Mouse (Mus musculus): ENCODE measurements around the gene Gab1. TPM values are rescaled to one million over a fixed set of nuclear protein-coding genes. Genes with fewer than 3 reads are reported as not detected.

Gene Gab1
- total RNA-seq, 2 experiments from 2014 or later: 52.2 to 58.7 TPM

DNA sequence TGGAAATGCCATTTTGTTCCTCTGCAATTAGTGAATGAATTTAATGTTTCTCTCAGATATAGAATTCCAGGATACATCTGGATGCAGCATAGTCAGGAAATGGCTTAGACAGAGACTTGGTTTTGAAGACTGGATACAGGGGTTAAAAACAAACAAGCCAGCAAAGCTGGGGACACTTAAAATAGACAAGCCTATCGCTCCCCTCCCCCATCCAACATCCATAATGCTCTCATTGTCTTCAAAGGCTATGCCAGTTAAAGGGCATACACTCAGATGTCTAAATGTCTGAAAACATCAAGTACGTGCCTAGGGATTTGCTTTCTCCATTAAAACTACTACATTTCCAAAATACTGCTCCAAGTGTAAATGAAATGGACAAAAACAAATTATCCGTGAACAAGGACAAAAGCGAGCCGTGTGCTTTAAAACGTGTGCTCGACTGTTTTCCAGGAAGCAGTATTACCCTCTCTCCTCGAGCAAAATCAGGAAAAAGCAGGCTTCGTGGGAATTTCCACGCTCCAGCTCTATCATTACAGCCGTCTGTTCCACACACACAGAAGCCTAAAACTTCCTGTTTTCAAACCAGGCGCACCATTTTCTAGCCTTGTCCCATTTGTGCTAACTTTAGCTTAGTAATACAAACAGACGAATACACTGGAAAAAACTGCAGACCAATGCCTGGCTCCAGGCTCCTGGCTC lies 72.4 kb downstream of the Gab1 start:
- DNase-seq: no peak

DNA sequence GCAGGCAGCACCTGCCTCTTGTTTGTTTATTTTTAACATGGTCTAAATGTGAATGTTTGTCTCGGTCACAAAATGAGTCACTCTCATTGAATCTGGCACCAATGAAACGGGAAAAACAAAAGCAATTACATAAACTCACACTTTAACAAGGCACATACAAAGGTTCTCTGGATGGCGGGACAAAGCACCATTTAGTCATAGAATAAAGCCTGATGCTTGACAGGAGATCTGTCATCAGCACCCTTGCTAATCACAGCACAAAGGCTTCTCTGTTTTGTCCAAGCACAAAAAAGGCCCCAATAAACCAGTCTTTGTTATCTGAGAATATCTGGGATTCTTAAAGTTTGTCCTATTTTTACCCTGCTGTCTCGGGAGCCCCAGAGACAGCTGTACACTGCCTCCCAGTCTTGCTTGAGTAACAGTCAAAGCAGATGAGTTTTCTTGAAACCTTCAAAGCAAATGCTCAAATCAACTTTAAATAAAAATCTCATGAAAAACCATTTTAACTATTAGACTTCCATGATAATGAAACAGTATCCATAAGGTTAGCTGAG lies 76.2 kb downstream of the Gab1 start:
- DNase-seq: no peak

DNA sequence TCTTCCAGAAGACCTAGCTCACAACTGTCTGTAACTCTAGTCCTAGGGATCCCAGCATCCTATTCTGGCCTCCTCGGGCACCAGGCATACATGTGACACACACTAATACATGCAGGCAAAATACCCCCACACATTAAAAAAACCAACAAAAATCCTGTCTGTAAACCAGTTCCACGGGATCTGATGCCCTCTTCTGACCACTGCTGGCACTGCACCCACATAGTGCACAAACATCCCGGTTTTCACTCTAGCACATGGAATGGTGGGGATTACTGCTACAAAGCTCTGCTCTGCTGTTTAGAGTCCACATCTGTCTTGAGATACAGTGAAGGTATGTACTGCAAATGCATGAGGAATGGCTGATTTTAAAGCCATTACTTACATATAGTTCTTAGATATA lies 81.5 kb downstream of the Gab1 start:
- DNase-seq: no peak

DNA sequence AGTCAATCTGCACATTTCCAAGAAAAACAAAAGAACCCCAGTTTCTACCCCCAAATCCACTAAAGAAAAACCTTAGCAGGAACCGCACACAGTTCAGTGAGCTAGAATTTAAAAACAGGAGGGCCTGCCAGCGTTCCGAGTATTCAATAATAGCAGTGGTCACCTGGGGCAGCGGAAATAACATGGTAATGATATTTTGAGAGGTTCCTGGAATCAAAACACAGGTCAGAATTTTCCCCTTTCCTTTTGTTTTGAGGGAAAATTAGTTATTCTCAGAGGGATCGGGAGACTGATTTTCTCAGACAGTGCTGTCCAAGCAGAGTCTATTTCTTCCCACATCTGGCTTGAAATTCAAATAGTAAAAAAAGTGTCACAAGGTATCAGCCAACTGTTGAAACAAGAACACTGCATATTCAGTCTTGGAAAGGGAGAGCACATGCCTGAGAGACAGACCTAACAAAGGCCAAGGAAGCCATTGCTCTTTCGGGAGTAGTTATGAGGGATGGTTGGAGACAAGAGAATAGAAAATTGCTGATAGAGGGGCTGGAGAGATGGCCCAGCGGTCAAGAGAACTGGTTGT lies 82.0 kb downstream of the Gab1 start:
- no peak for DNase-seq

DNA sequence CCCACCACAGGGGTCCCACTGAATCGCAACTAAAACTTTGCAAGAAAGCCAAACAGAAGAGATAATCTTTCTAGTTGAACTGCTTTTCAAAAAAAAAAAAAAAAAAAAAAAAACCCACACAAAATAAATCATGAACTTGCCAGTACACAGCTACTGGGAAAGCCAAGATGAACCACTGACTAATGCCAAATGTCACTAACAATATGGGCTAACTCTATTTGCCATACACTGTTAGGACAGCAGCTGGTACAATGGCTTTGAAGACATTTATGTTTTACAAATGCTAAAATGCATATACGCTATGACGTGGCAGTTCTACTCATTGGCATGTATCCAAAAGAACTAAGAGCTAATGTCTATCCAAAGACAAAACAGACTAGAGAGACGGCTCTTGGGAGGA lies 84.2 kb downstream of the Gab1 start:
- no peak for DNase-seq

DNA sequence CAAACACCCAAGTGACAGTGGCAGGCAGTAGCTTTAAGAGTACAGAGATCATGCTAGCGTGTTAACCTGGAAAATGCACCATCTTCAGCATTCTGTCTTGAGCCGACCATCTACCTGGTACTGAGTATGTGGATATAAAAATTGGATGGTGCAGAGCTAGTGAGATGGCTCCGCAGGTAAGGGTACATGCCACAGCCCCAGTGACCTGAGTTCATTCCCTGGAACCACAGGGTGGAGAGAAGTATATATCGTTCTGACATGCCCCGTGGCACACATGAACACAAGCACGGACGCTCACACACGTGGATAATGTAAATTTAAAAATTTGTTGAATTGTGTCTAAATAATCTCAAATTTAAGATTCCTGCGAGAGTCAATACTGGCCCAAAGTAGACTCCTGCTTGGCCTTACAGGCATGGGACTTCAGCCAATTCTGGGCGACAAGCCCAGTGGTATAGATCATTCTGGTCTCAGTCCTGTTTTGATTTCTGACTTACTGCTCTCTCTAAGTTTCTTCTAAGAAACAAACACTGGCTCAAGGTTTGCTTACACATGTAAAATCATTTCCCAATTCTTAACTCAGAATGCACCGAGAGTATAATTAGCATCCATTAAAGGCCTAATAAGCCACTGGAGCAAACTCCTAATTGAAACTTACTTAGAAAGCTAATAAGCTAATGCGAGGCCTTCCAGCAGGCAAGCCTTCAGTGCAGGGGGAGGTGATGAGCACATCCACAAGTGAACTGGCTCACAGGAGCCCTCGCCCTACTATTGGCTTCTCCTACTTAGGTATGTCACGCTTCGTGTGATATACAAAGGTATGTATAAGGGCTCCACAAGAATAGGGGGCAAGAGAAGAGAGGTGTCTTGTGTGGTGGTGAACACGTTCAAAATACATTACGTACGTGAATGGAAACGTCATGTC lies 85.5 kb downstream of the Gab1 start:
- no peak for DNase-seq

DNA sequence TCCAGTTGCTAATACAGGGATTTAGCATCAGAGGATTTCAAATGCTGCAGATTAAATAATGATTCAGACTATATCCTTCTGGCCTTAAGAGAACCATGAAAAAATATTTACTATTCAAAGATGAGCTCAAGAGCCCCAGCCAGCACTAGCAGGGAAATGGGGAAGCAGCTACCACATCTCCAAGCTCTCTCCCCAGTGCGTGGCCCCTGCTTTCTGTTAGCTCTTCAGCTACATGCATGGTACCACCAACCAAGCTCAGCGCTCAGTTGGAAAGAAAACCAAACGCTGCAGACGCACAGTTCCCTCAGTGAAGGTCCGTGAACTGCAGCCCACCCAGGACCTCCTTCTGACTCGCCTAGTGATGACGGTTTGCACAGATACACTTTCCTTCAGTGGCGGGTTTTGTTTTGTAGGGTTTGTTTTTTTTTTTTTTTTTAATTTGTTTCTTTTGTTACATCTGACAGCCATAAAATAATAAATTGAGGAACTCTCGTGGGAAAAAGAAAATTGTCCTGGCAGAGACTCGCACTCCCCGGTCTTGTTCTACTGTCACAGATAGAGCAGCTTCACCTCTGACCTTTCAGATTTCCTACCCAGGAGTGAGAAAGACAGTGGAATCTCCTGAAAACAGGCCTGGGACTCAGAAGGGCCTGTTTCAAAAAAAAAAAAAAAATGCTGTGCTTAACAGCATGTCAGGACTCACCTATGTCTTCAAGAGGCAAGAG lies 86.4 kb downstream of the Gab1 start:
- no peak for DNase-seq

DNA sequence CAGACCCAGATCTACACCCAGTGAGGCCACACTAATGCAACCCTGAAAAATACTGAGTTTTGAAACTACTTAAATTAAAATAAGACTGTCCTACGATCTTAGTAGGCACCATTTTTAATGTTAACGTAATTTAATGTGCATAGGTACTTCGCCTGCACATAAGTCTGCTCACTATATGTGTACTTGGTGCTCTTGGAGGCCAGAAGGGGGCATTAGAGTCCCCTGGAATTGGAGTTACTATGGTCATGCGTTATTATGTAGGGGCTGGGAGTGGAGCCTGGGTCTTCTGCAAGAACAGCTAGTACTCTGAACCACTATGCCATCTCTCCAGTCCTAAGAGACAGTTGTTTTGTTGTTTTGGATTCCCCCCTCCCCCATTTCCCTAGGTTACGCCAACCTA lies 88.1 kb downstream of the Gab1 start:
- DNase-seq: no peak

DNA sequence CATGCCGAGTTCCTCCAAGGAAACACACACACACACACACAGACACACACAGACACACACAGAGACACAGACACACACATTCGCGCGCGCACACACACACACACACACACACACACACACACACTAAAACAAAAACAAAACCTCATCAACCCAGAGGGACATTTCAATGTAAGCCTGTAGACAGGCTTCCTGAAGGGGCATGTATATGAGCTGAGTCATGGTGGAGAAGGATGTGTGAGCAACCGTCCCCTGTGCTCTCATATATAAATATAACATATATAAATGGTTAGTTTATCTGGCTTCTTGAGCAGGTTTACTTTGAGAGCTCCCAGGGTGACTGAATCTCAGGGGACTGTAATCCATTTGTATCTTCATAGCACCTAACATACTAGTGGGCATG lies 91.0 kb downstream of the Gab1 start:
- no peak for DNase-seq

DNA sequence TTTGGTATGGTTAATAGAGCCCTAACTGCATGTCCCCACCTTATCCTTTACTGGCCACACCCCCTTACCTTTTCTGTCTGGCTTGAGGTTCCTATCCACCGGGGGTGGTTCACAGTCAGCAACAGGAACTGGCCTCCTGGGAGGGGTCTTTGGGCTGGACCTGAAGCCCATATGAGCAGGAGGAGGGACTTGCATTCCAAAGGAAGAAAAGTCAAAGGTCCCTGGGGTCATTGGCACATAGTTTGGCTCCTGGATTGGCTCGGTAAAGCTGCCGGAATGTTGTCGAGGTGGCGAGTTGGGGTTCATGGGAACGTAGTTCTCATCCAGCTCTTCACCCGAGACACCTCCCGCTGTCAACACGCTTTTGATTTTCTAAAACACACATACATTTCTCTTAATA lies 95.8 kb downstream of the Gab1 start:
- DNase-seq: no peak

DNA sequence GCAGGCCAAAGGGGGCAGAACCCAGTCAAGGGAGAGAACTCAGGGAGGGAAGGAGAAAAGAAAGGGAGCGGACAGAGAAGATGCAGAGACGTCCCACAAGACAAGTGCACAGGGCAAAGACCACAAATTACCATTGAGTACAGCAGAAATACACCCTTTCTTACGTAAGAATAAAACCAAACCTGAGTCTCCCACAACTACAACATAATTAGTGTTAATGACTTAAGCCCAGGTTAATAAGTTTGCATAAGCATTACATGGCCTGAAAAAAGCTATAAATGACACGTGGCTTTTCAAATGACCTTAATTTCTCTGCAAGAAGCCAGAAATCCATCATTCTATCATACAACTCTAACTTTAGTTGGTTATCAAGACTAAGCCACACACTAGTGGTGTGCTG lies 97.0 kb downstream of the Gab1 start:
- no peak for DNase-seq

DNA sequence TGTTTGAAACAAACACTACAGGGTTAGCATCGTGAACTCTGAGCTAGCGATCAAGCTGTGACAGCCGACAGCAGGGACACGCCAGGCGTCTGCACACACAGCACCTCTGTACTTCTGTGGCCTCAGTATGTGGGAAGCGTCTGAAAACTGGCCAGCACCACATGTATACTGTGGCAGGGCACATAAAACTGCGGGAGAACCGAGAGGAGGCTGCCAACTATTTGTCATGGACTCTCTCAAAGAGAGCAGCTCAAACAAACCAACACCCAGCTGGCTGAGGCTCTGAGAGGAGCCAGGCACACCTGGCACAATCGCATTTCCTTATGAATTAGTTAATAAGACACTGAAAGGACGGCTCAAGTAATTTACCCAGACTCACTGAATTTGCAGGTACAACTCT lies 99.0 kb downstream of the Gab1 start:
- DNase-seq: no peak

DNA sequence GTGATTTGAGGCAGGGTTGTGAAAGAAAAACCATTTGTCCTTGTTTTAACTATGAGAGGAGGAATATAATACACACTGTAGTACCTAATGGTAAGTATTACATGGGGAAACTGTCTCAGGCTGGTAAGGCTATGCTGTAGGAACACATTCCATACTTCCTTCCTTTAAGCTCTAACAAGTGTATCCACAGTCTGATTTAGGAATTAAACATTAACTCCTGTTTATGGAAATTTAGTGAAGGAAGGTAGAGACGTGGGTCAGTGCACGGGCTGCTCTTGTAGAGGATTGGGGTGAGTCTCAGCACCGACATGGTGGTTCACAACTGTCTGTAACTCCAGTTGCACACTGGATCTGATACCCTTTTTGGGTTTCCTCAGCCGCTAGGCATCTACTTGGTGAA lies 100.0 kb downstream of the Gab1 start:
- no peak for DNase-seq

DNA sequence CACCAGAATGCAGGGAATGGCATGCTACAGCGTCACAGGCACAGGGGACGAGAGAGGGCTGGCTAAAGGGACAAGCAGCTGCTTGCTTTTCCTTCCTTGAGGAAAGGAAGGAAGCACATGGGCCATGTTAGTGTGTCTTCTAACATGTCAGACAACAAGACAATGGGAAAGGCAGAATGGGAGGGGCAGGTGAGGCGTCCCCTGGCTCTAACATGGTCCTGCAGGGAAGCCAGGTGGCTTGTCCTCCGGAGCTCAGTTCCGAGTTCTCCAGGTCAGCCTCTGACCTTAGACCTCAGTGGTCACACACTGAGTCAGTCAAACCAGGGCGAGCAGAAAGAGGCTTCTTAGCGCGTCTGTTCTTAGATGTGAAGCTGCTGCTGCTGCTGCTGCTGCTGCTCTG lies 103.9 kb downstream of the Gab1 start:
- no peak for DNase-seq

DNA sequence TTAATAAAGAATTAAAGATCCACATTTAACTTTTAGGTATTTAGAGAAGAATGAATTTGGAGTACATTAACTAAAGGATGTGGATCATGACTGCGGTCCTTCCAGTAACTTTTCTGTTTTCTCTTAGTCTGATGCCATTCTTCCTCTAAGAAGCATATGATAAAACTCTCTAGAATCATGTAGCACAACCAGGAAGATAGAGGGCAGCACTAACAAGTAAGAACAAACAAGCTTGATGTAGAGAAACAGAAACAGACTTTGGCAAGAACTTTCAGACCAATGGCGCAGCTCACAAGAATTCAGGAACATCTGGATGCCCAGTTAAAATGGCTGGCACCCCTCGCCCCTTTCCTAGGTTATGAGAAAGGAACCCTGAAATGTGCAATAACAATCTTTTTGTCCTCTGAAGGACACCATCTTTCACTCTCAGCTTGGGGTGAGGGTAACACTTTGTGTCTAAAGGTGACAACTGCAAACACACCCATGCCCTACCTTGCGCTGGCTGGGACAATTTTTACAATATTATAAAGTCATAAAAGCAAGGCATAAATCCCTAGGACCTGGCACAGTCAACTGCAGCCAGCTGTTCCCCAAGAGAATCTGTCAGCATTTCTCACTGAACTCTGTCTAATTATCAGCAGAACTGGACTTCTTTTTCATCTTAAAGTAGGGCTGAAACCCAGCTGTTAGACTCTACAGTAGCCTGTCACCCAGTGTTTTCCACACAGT lies 107.4 kb downstream of the Gab1 start:
- DNase-seq: no peak

DNA sequence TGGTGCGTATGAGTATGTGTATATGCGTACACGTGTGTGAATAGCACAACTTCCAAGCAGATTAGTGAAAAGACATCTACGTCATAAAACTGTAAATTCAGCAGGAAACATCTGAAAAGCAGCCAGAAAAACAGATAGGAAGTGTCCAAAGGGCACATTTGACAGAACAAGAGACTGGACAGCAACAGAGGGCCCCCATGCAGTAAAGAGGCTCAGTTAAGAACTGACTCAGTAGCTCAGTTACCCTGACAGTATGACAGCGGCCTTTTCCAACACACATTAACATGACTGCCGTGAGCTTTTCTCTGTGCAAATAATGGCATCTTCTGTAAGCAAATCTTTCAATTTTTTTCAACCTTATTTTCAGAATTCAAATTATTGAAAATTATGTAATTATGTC lies 111.9 kb downstream of the Gab1 start:
- DNase-seq: no peak

DNA sequence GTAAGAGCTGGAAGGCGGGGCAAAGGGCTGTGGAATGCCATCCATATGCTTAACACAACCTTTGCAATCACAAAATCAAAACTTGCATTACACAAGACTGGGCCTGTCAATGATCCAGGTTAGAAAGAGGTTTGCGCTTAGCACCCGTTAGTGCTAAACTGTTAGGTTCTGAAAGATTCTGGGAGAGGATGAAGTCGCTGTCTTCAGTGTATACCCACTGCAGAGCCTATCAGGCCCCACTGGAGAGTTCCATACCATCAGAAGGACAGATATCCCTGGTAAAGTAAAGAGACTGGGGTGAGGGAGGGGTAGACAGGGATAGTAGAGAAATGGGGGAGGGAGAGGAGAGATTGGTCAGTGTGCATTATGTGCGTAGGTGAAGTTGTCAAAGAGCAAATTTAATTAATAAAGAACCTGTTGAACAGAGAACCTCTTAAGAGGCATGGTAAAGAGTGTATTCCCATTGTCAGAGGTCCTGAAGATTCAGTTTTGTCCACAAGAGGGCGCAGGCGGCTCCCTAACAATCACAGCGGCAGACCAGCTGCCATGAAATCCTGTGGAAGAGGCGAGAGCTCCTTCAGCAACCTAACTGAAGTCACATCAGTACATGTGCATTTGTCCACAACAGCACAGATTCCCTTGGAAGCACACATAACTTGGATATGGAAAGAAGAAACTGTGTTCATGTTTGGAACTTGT lies 127.2 kb downstream of the Gab1 start:
- peak; percentile 90 for DNase-seq

DNA sequence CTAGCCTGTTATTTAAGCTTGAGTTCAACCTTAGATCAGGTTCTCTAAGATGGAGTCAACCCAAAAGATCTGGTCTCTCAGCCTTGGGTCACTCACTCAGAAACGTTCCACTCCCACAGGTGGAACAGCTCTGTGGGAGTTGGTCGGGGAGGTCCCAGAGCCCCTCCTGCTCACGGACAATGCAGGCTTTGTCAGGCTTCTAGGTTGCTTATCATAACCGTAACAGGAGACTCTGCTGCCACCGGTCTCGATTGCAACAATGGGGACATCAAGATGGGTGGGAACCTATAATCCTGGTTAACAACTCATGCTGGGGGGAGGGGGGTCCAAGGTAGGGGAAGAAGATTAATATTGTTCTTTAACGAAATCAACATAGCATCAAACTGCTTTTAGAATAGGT lies 127.9 kb downstream of the Gab1 start:
- no peak for DNase-seq

DNA sequence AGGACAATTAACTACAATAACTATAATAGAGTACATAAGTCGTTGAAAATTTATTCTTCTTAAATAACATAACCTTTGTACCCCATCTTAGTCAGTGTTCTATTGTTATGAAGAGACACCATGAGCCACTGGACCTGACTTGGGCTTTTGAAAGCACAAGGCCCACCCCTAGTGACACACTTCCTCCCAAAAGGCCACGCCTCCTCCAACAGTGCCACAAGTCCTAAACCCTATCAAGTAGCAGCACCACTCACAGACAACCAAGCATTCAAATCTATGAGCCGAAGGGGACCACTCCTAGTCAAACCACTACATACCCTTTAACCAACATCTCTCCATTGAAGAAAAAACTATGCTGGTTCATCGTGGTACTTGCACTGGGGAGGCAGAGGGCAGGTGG lies 131.2 kb downstream of the Gab1 start:
- no peak for DNase-seq

DNA sequence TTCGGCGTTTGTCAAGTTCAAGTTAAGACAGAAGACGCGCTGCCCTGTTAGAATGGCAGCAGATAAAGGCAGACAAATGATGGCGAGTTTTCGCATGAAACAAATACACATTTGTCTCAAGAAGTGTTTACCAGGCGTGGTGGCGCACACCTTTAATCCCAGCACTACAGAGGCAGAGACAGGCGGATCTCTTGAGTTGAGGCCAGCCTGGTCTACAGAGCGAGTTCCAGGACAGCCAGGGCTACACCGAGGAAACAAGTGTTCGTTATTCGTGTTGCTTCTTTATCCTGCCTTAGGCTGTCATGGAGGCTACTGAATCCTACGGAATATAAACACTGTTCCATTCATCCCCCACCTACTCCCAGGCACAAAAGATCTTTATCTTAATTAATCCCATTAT lies 140.4 kb downstream of the Gab1 start:
- DNase-seq: no peak

Measured in heart, postnatal 4 days (tissue).